Mouse (Mus musculus) frontal cortex, adult (tissue): ENCODE measurements around the gene Atl1.

ENCODE experiments used
- ATAC-seq: cut with Nextera tagmentation; 2 replicates; pipeline ENCODE4 v1.9.2; 2017; ENCODE audit warnings: mild to moderate bottlenecking, moderate library complexity, mixed read lengths; ENCODE audit not compliant: low TSS enrichment

Gene Atl1

DNA sequence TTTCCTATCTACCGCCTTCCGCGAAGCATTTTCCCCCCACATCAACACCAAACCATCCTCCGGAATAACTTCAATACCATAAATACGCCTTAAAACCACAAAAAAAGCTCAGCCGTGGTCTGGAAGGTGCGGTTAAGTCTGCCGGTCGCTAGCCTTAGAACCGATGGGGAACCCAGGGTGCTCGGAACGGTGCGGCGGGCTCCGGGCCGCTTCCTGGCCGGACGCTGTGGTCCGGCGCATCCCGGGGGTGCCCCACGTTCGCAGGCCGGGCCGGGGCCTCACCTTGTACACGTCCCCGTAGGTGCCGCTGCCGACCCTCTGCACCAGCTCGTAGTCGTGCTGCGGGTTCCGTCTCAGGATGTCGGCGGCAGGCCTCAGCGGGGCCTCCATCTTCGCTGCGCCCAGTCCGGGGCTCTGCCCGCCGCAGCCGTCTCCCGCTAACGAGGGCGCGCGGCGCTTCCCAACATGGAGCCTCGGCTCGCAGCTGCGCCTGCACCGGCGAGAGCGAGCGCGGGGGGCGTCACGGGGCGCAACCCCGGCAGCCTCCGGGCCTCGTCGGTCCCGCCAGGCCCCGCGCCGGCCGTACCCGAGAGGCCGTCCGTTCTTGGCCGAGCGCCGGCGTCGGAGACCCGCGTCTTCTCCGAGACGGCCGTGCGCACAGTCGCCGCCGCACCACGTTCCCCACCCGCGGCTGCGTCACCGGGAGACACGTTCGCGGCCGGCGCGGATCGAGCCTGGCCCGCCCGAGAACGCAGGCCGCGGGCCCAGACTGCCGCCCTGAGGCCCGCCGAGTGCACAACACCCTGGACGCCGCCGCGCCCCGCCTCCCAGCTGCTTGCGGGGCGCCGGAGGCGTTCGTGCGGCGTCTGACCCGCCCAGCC lies at the start of gene Atl1, which contains the start of gene Map4k5:
Atl1 (plus strand) TSS at position 244 of the 881 bp plus-strand sequence.
Map4k5 (minus strand) TSS at position 830 of the 881 bp plus-strand sequence.
- peak; percentile 92 for ATAC-seq

DNA sequence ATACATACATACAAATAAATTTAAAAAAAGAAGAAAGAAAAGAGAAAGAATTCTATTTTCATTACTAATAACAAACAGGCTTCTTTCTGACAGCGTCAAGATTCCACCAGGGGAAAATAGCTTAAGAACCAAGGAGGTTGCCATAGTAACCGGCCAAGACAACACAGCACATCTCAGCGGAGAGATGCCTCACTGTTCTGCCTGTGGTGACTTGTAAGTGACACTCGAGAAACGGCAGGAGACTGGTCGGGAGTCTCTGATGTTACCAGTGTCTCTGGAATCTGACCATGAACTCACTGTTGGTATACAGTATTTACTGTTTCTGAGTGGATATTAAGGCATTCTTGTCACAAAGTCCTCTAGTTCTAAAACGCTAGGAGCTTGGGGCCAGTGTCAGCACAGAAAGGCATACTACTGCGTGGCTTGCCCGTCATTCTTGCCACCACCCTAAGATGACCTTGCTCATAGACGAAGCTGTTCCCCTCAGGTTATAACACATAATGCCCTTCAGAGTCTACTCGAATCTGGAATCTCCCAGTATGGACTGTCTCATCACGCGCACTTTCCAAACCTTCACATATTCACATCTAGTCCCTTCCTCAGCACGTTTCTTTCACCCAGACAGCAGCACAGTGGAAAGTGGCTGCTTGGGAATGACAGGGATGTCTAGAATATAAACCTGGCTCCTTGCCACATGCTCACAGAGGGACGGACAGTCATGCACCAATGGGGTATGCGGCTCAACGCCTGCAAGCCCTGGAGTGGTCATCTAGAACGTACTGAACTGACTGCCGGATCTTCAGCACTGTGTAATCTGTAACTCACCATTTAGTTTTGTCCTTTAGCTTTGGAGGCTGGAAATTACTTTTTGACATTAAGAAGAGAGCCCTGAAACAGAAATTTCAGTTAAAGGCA lies 48.6 kb upstream of the Atl1 start:
- ATAC-seq = peak; percentile 90

DNA sequence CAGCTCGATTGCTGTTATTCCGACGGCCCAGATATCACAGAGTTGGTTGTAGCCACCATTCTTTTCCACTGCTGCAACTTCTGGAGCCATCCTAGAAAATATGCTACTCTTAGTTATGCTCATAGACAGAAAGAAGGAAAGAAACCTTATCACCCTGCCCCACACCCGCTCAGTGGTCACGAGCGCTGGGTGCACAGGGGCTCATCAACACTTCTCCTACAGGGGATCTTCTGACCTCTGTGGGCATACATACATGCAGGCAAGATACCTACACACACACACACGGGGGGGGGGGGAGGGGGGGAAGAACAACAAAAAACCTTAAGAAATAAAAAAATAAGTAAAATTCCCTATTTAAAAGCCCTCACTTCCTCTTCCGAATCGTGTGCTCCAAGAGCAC lies 46.7 kb upstream of the Atl1 start:
- ATAC-seq = no peak

DNA sequence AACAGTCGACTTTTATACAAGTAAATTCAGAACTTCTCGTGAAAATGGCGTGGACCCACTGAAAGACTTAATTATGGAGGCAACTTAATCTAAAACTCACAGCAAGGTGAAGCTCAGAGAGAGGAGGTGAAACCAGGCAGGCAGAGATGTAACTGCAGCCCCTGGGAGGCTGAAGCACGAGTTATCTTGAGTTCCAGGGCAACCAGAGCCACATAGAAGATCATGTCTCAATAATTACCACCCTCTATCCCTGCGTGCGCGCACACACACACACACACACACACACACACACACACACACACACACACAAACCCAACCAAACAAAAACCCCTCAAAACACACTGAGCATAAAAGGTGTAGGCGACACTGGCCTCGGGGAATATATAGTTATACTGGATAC lies 45.9 kb upstream of the Atl1 start:
- no peak for ATAC-seq

DNA sequence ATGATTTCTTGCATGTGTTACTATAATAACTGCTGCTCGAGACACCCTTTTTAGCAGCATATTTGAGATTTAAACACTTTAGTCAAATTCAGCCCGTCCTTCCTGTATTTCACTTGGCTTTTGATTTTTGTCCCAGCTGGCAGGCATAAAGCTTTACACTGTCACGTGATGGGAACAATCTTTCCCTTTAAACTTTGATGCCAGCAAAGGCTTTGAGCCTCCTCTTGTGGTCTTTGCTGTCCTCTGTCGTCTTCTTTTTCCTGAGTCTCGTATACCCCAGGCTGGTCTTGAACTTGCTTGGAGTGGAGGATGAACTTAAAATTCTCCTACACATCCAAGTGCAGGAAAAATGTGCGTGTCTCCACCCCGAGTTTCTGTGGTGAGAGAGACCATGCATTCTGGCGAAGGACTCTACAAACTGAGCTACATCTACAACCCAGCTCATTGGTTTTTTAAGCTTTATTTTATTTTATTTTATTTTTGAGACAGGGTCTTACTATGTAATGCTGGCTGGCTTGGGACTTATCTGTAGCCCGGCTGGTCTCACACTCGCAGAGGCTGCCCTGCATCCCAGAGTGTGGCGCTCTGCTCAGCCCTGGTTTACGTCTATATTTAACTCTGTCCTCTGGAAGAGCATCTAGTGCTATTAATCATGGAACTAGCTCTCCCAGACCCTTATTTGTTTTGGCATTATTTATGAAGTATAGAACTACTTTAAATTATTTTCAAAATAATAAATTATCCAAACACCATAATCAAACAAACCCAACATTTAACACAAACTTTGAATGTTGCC lies 44.1 kb upstream of the Atl1 start:
- ATAC-seq = no peak

GRCm38 (mm10) chr12:69852288-69852687 lies 40.1 kb upstream of the Atl1 start:
- ATAC-seq = peak; percentile 11; the same call in 1 of the 2 replicates

DNA sequence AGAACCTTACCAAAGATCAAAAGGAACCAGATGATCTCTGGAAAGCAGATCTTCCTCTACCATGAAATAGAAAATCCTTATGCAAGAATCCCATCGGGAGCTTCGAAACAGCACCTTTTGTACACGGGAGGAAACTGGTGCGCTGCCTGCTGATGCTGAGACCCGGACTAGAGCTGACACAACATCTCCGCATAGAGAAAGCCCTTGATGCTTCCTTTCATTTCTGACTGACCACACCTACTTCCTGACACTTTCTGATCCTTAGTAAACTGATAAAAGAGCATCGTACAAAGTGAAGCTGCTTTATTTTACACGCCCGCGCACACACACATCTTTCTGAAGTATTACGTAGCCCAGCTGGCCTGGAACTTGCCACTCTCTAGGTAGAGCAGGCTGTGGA lies 39.0 kb upstream of the Atl1 start:
- ATAC-seq = no peak

- no peak for ATAC-seq
These were observed 38.5 kb upstream of the Atl1 start for GRCm38 (mm10) chr12:69853942-69854341.

GRCm38 (mm10) chr12:69855641-69856300 lies 36.6 kb upstream of the Atl1 start:
- ATAC-seq = no peak

GRCm38 (mm10) chr12:69856398-69856797 lies 36.0 kb upstream of the Atl1 start:
- peak; percentile 87 for ATAC-seq

GRCm38 (mm10) chr12:69857597-69857996 lies 34.8 kb upstream of the Atl1 start:
- ATAC-seq = no peak

- no peak for ATAC-seq
These were observed 33.6 kb upstream of the Atl1 start for GRCm38 (mm10) chr12:69858847-69859246.

GRCm38 (mm10) chr12:69863505-69863904 lies 28.9 kb upstream of the Atl1 start:
- ATAC-seq = no peak

GRCm38 (mm10) chr12:69864164-69864692 lies 28.2 kb upstream of the Atl1 start:
- no peak for ATAC-seq

GRCm38 (mm10) chr12:69867338-69867737 lies 25.1 kb upstream of the Atl1 start:
- ATAC-seq = no peak

DNA sequence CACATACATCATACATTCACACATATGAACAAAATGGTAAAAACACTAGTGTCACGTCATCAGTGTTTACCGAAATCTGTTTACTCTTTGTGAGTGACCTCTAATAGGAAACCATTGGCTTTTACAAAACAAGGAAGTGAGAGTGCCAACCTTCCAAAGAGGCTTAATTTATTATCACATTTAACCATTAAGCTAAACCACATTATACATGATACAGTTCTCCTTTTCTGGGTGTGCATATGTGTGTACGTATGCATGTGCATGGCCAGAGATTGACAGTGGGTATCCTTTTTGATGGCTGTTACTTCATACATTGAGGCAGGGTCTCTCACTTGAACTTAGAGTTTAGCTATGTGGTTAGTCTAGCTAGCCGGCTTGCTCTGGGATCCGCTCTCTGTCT lies 20.8 kb upstream of the Atl1 start:
- no peak for ATAC-seq

DNA sequence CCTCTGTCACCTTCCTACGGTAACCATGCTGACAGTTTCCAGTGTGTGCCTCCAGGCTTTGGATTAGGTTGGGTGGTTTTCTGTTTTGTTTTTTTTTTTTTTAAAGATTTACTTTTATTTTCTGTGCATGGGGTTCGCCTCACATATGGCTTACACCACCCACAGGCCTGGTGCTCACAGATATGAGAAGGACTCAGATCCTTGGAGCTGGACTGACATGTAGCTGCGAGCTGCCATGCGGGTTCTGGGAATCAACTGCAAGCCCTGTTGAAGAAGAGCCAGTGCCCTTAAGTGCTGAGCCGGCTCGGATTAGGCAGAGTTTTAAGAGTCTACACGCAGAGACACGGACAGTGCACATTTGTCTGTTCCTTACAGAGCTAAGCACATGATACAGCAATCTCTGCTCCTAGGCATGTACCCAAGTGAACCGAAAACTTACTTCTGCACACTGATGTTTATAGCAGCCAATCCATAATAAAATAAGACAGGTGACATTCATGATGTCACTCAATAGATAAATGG lies 14.5 kb upstream of the Atl1 start:
- peak; percentile 62 for ATAC-seq

DNA sequence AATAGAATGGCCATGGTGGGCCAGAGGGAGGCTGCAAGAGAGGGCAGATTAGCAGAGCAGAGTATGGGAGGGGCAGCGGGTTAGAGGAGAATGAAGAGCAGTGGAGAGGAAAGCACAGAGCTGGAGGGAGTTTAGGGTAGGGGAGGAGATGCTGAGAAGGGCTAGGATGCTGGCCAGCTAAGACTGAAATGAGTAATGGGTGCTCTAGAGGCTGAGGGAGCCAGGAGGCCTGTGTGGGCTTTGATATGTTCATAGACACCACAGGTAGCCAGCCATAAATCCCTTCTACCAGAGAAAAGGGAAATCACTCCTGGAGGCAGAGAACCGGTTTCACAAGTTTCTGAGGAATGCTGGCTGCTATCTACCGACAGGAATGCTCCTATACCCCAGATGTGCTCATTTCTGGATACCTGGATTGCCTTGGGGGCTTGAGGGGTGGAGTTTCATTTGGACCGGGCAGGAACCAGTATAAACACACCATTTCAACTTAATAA lies 13.2 kb upstream of the Atl1 start:
- ATAC-seq = peak; percentile 31; the same call in 1 of the 2 replicates

DNA sequence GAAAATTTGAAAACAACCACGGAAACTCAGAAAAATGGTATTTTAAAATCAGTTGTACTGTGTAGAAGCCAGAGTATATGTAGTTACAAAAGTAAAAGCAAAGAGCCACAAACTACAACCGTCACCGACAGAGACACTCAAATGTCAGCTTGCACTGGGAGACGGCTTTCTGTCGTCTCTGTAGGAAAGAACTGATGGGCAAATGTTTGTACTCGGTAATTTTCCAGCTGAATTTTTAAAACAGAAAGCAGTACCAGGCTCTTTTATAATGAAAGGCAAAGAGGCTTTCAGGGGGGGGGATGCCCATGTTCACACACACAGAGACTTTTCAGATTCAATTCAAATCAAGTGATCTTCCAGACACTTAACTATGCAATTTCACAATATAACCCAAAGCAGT lies 12.7 kb upstream of the Atl1 start:
- peak; percentile 56; the same call in 1 of the 2 replicates for ATAC-seq

DNA sequence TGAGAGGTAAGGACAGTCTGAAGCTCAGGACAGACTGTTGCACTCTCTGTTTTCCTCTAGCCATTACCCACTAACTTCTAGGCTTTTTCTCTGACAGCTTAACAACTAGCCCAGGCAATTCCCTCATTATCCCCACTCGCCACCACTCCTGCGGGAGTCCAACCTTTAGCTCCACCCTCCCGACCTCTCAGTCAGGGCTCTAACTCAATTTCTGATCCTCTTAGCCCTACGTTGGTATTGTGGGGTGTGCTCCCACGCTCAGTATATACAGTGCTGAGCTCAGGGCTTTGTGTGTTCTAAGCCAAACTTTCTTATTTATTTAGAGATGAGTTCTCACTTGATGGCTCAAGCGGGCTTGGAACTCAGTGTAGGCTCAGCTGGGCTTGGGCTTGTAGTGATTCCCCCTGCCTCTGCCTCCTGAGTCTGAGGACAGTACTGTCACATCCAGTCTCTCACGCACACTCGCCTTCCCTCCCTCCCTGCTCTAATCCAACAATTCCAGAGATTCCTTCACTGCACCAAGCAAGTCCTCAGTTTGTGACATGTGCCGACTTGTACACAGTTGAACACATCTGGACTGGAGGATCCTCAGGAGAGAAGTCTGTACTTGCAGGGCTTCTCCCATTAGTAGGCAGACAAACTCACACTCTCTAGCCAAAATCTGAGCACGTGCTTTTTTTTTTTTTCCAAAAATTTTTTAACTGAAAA lies 11.1 kb upstream of the Atl1 start:
- no peak for ATAC-seq
